Mouse (Mus musculus): Measurements from ENCODE around the gene Pla2g12a.

DNA sequence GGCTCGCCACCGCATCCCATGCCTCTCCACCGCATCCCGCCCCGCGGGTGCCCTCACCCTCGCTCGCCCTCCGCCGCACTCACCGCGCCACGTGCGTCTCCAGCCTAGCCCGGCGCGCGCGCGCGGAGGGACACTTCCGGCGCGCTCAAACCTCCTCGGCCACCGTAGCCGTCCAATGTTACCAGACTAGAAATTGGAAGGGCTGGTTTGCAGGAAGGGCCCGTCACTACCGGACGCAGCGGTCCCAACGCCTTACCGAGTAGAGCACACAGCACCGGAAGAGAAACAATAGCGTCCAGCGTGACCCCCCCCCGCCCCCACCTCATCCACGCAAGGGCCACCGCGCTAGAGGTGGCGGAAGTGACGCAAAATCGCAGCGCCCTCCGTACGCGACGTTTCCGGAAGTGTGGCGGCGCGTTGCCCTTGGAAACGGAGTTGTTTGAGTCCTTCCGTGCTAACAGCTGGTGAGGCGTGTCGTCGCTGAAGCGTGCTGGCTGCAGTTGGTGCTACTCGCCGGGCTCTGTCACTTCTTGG is 47.3 kb upstream of the Pla2g12a start, which contains the start of gene Gar1:
- TF ChIP-seq CTCF (IDR thresholded peaks at IDR 0.05; ENCODE audit: low read depth) (no peak), EP300 (IDR thresholded peaks at IDR 0.05; ENCODE audit: low read depth) (peak; percentile 32; the same call in 1 of the 2 replicates)

Measured in liver, postnatal 0 days (tissue).